Mouse (Mus musculus): ENCODE data around the gene Mrtfb. TPM values are rescaled to one million over a fixed set of nuclear protein-coding genes. Genes with fewer than 3 reads are reported as not detected.

Mrtfb gene
- polyA plus RNA-seq, 1 experiment from 2014 or later: 28.9 TPM

- H3K9me3 ChIP-seq: no peaks in the 10 kb centered on the region
- ATAC-seq (ENCODE audit: insufficient number of reproducible peaks, insufficient read depth, low FRiP score, low TSS enrichment, low read depth): no peak
- peak overlapping the region; percentile 78 for H3K4me3 ChIP-seq
- peaks cover 39% of the 10 kb centered on the region for H3K27me3 ChIP-seq
- no peaks in the 10 kb centered on the region for H3K36me3 ChIP-seq
- WGBS: 26% methylated on average over 15 of the region's 15 CpGs
- H3K4me1 ChIP-seq: peaks cover 31% of the 10 kb centered on the region
- peak overlapping the region; percentile 97 for H3K4me2 ChIP-seq
- H3K9ac ChIP-seq: 0 out of 2 replicates have a peak overlapping the region, but pooled peaks have one; percentile 85
- H3K27ac ChIP-seq: no peak overlapping the region
Measured at GRCm38 (mm10) chr16:13446488-13446887, 190.2 kb downstream of the Mrtfb start.

- Histone ChIP-seq H3K36me3 (no peaks in the 10 kb centered on the region), H3K4me1 (peaks cover 33% of the 10 kb centered on the region), H3K9ac (peak overlapping the region; percentile 85; the same call in 1 of the 2 replicates), H3K4me3 (peak overlapping the region; percentile 78), H3K4me2 (peak overlapping the region; percentile 97), H3K27me3 (peaks cover 39% of the 10 kb centered on the region), H3K9me3 (no peaks in the 10 kb centered on the region), H3K27ac (no peak overlapping the region)
- 0% methylated on average over 10 of the region's 11 CpGs for WGBS
- ATAC-seq (ENCODE audit: insufficient number of reproducible peaks, insufficient read depth, low FRiP score, low TSS enrichment, low read depth): 0 out of 2 replicates have a peak, but pooled peaks have one; percentile 1
Measured at GRCm38 (mm10) chr16:13446971-13447283, 190.6 kb downstream of the Mrtfb start.

- Histone ChIP-seq H3K4me1 (peaks cover 39% of the 10 kb centered on the region), H3K9me3 (no peaks in the 10 kb centered on the region), H3K9ac (peak overlapping the region; percentile 85), H3K36me3 (no peaks in the 10 kb centered on the region), H3K27me3 (peaks cover 39% of the 10 kb centered on the region), H3K4me3 (peak overlapping the region; percentile 78), H3K27ac (peak overlapping the region; percentile 71), H3K4me2 (peak overlapping the region; percentile 97)
- ATAC-seq (ENCODE audit: insufficient number of reproducible peaks, insufficient read depth, low FRiP score, low TSS enrichment, low read depth): peak; percentile 38
- WGBS: 1% methylated on average over 28 of the region's 43 CpGs
Measured at GRCm38 (mm10) chr16:13447284-13448050, 191.2 kb downstream of the Mrtfb start.

- H3K9ac ChIP-seq: peak overlapping the region; percentile 85
- ATAC-seq (ENCODE audit: insufficient number of reproducible peaks, insufficient read depth, low FRiP score, low TSS enrichment, low read depth): peak; percentile 57; the same call in 1 of the 2 replicates
- no peaks in the 10 kb centered on the region for H3K9me3 ChIP-seq
- peak overlapping the region; percentile 97 for H3K4me2 ChIP-seq
- H3K36me3 ChIP-seq: no peaks in the 10 kb centered on the region
- H3K4me3 ChIP-seq: peak overlapping the region; percentile 78
- peaks cover 39% of the 10 kb centered on the region for H3K27me3 ChIP-seq
- peaks cover 44% of the 10 kb centered on the region for H3K4me1 ChIP-seq
- peak overlapping the region; percentile 71; the same call in 1 of the 2 replicates for H3K27ac ChIP-seq
- under 1% methylated on average over 49 of the region's 52 CpGs for WGBS
Measured at GRCm38 (mm10) chr16:13448051-13448705, 191.9 kb downstream of the Mrtfb start.

- ATAC-seq (ENCODE audit: insufficient number of reproducible peaks, insufficient read depth, low FRiP score, low TSS enrichment, low read depth): no peak
- peak overlapping the region; percentile 97 for H3K4me2 ChIP-seq
- 9% methylated on average over 8 of the region's 8 CpGs for WGBS
Measured at GRCm38 (mm10) chr16:13448706-13449090, 192.4 kb downstream of the Mrtfb start.

GRCm38 (mm10) chr16:13449491-13449890 is 193.2 kb downstream of the Mrtfb start:
- peak overlapping the region; percentile 78 for H3K4me3 ChIP-seq
- no peak overlapping the region for H3K27ac ChIP-seq
- peak overlapping the region; percentile 97 for H3K4me2 ChIP-seq
- peaks cover 57% of the 10 kb centered on the region for H3K4me1 ChIP-seq
- no peaks in the 10 kb centered on the region for H3K9me3 ChIP-seq
- H3K36me3 ChIP-seq: no peaks in the 10 kb centered on the region
- H3K27me3 ChIP-seq: peaks cover 39% of the 10 kb centered on the region
- peak overlapping the region; percentile 85 for H3K9ac ChIP-seq
- ATAC-seq (ENCODE audit: insufficient number of reproducible peaks, insufficient read depth, low FRiP score, low TSS enrichment, low read depth): no peak
- WGBS: 16% methylated on average over 13 of the region's 13 CpGs

More at GRCm38 (mm10) chr16:13448706-13449090, 192.4 kb downstream of the Mrtfb start:
- H3K27me3 ChIP-seq: peaks cover 39% of the 10 kb centered on the region
- peak overlapping the region; percentile 78 for H3K4me3 ChIP-seq
- H3K4me1 ChIP-seq: peaks cover 50% of the 10 kb centered on the region
- H3K36me3 ChIP-seq: no peaks in the 10 kb centered on the region
- no peaks in the 10 kb centered on the region for H3K9me3 ChIP-seq
- no peak overlapping the region for H3K27ac ChIP-seq
- H3K9ac ChIP-seq: peak overlapping the region; percentile 85

- peaks cover 57% of the 10 kb centered on the region for H3K4me1 ChIP-seq
- no peak overlapping the region for H3K9ac ChIP-seq
- no peak overlapping the region for H3K27ac ChIP-seq
- 38% methylated on average over 7 of the region's 7 CpGs for WGBS
- peaks cover 32% of the 10 kb centered on the region for H3K27me3 ChIP-seq
- H3K4me2 ChIP-seq: no peak overlapping the region
- H3K9me3 ChIP-seq: no peaks in the 10 kb centered on the region
- ATAC-seq (ENCODE audit: insufficient number of reproducible peaks, insufficient read depth, low FRiP score, low TSS enrichment, low read depth): no peak
- no peaks in the 10 kb centered on the region for H3K36me3 ChIP-seq
- H3K4me3 ChIP-seq: no peak overlapping the region
Measured at GRCm38 (mm10) chr16:13450831-13451230, 194.6 kb downstream of the Mrtfb start.

- no peaks in the 10 kb centered on the region for H3K9me3 ChIP-seq
Measured at GRCm38 (mm10) chr16:13451991-13452390, 195.7 kb downstream of the Mrtfb start.

GRCm38 (mm10) chr16:13452661-13453060 is 196.4 kb downstream of the Mrtfb start:
- no peak overlapping the region for H3K4me3 ChIP-seq
- ATAC-seq (ENCODE audit: insufficient number of reproducible peaks, insufficient read depth, low FRiP score, low TSS enrichment, low read depth): no peak
- no peak overlapping the region for H3K9ac ChIP-seq
- H3K27me3 ChIP-seq: peaks cover 24% of the 10 kb centered on the region
- peaks cover 48% of the 10 kb centered on the region for H3K4me1 ChIP-seq
- 81% methylated on average over 7 of the region's 7 CpGs for WGBS
- H3K27ac ChIP-seq: no peak overlapping the region
- H3K9me3 ChIP-seq: no peaks in the 10 kb centered on the region
- H3K4me2 ChIP-seq: no peak overlapping the region
- H3K36me3 ChIP-seq: no peaks in the 10 kb centered on the region

More at GRCm38 (mm10) chr16:13451991-13452390, 195.7 kb downstream of the Mrtfb start:
- Histone ChIP-seq H3K4me1 (peaks cover 49% of the 10 kb centered on the region), H3K4me3 (no peak overlapping the region), H3K36me3 (no peaks in the 10 kb centered on the region), H3K9ac (no peak overlapping the region), H3K27ac (no peak overlapping the region), H3K4me2 (no peak overlapping the region), H3K27me3 (peaks cover 24% of the 10 kb centered on the region)
- no peak for ATAC-seq (ENCODE audit: insufficient number of reproducible peaks, insufficient read depth, low FRiP score, low TSS enrichment, low read depth)
- WGBS: 76% methylated on average over 4 of the region's 4 CpGs

- H3K36me3 ChIP-seq: no peaks in the 10 kb centered on the region
- H3K4me2 ChIP-seq: peak overlapping the region; percentile 32; the same call in 1 of the 2 replicates
- peaks cover 40% of the 10 kb centered on the region for H3K4me1 ChIP-seq
- H3K4me3 ChIP-seq: no peak overlapping the region
- peaks cover 17% of the 10 kb centered on the region for H3K27me3 ChIP-seq
- H3K9me3 ChIP-seq: no peaks in the 10 kb centered on the region
- peak overlapping the region; percentile 41 for H3K27ac ChIP-seq
- ATAC-seq (ENCODE audit: insufficient number of reproducible peaks, insufficient read depth, low FRiP score, low TSS enrichment, low read depth): no peak
- WGBS: 17% methylated on average over 10 of the region's 10 CpGs
- H3K9ac ChIP-seq: no peak overlapping the region
Measured at GRCm38 (mm10) chr16:13454026-13454600, 197.8 kb downstream of the Mrtfb start.

- Histone ChIP-seq H3K9me3 (no peaks in the 10 kb centered on the region), H3K27ac (no peak overlapping the region), H3K4me2 (no peak overlapping the region), H3K36me3 (no peaks in the 10 kb centered on the region), H3K4me3 (no peak overlapping the region), H3K27me3 (peaks cover 3% of the 10 kb centered on the region; the same call in 1 of the 2 replicates), H3K4me1 (peaks cover 38% of the 10 kb centered on the region), H3K9ac (no peak overlapping the region)
- no peak for ATAC-seq (ENCODE audit: insufficient number of reproducible peaks, insufficient read depth, low FRiP score, low TSS enrichment, low read depth)
Measured at GRCm38 (mm10) chr16:13455560-13455959, 199.3 kb downstream of the Mrtfb start.

Data from embryonic facial prominence, embryonic 13.5 days (tissue).